Mouse (Mus musculus): ENCODE measurements around the gene Thap8. TPM values are rescaled to one million over a fixed set of nuclear protein-coding genes. Genes with fewer than 3 reads are reported as not detected.

Gene Thap8
- polyA plus RNA-seq, 1 experiment from 2014 or later, result 0.58 TPM

DNA sequence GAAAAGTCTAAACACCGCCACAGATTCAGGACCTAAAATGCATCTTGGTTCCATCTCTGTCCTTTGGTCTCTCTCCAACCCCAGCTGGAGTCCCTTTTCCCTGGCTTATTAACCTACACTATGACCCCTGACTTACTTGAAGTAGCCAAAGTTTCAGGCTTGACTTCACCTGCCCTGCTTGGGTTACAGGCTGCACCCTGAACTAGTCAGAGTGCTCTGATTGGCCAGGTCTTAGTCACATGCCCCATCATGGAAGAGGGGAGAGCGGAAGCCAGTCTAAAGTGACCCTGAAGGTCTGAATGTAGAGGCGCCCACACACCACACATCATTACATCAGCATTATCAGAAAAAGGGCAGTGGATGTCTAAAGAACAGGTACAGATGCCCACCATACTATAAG, 38.2 kb downstream of the Thap8 start:
- Histone ChIP-seq H3K4me1 (ENCODE audit: control insufficient read depth, insufficient read depth, low read length) (peaks cover 12% of the 10 kb centered on the region; the same call in 1 of the 2 replicates), H3K36me3 (ENCODE audit: control insufficient read depth, insufficient read depth, low read length) (peaks cover 3% of the 10 kb centered on the region; the same call in 1 of the 2 replicates), H3K9ac (replicated peaks; ENCODE audit: low read length) (no peak overlapping the region), H3K27ac (replicated peaks; ENCODE audit: low read depth, low read length) (no peak overlapping the region), H3K4me3 (replicated peaks; ENCODE audit: low read depth, low read length) (no peak overlapping the region), H3K4me2 (ENCODE audit: low read length) (no peak overlapping the region), H3K9me3 (ENCODE audit: control insufficient read depth, low read length) (no peaks in the 10 kb centered on the region), H3K27me3 (ENCODE audit: control insufficient read depth, insufficient read depth, low read length) (no peaks in the 10 kb centered on the region)
- no peak for DNase-seq
- 86% methylated on average over 3 of the region's 3 CpGs for WGBS
- ATAC-seq (ENCODE audit: low FRiP score, low TSS enrichment), result no peak

GRCm38 (mm10) chr7:30320946-30321345, 41.1 kb downstream of the Thap8 start:
- Histone ChIP-seq H3K27me3 (ENCODE audit: control insufficient read depth, insufficient read depth, low read length) (no peaks in the 10 kb centered on the region), H3K36me3 (ENCODE audit: control insufficient read depth, insufficient read depth, low read length) (no peaks in the 10 kb centered on the region; the same call in 1 of the 2 replicates), H3K27ac (replicated peaks; ENCODE audit: low read depth, low read length) (no peak overlapping the region), H3K9me3 (ENCODE audit: control insufficient read depth, low read length) (peaks cover 4% of the 10 kb centered on the region; the same call in 1 of the 2 replicates), H3K4me2 (ENCODE audit: low read length) (peak overlapping the region; percentile 75), H3K4me3 (replicated peaks; ENCODE audit: low read depth, low read length) (peak overlapping the region; percentile 84), H3K9ac (replicated peaks; ENCODE audit: low read length) (no peak overlapping the region), H3K4me1 (ENCODE audit: control insufficient read depth, insufficient read depth, low read length) (peaks cover 12% of the 10 kb centered on the region; the same call in 1 of the 2 replicates)
- no peak for ATAC-seq (ENCODE audit: low FRiP score, low TSS enrichment)
- WGBS, result 77% methylated on average over 2 of the region's 2 CpGs
- no peak for DNase-seq

DNA sequence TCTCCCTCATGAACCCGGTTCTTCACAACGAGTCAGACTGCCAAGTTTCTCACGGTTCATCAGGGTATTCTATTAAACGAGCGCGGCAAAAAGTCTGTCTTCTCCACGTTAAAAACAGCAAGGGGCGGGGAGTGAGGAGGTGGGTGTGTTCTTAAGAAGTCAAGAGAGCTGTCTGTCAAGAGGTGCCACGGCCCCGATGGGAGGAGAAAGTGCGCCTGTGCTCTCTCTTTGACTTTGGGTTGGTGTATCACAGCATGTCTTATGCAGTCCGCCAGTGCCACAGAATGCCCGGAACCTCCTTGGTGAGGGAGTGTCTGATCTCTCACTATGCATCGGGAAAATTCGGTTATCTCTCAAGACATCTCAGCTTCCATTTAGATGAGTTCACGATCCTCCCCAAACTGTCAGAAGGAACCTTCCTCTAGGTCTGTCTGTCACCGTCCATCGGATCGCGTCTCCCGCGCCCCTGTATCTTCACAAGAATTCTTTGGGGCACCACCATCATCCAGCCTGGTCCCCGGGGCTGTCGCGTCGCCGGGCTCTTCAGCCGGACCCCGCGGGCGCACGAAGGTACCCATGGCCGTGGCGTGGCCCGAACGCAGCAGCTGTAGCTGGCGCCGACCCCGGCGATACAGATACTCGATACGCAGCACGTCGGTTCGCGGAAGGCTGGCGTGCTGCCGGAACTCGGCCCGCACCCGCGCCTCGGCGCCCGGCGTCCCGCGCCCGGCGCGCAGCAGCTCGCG, 41.8 kb downstream of the Thap8 start, which contains the start of gene E130208F15Rik:
TSS of gene E130208F15Rik (plus strand) at position 202 of the 746 bp plus-strand sequence.
- DNase-seq (peak; percentile 65), ATAC-seq (ENCODE audit: low FRiP score, low TSS enrichment) (peak; percentile 59)
- H3K27me3 ChIP-seq (ENCODE audit: control insufficient read depth, insufficient read depth, low read length), result no peaks in the 10 kb centered on the region
- WGBS, result under 1% methylated on average over 63 of the region's 63 CpGs
- H3K4me3 ChIP-seq (replicated peaks; ENCODE audit: low read depth, low read length), result peak within 1 kb of the TSS; percentile 84
- H3K4me2 ChIP-seq (ENCODE audit: low read length), result peak within 1 kb of the TSS; percentile 75
- H3K4me1 ChIP-seq (ENCODE audit: control insufficient read depth, insufficient read depth, low read length), result peaks cover 12% of the 10 kb centered on the region; the same call in 1 of the 2 replicates
- H3K9ac ChIP-seq (replicated peaks; ENCODE audit: low read length), result peak within 1 kb of the TSS; percentile 91
- H3K27ac ChIP-seq (replicated peaks; ENCODE audit: low read depth, low read length), result peak within 1 kb of the TSS; percentile 83
- peaks cover 4% of the 10 kb centered on the region; the same call in 1 of the 2 replicates for H3K9me3 ChIP-seq (ENCODE audit: control insufficient read depth, low read length)
- no peaks in the 10 kb centered on the region; the same call in 1 of the 2 replicates for H3K36me3 ChIP-seq (ENCODE audit: control insufficient read depth, insufficient read depth, low read length)

GRCm38 (mm10) chr7:30322285-30322667, 42.4 kb downstream of the Thap8 start:
- peaks cover 4% of the 10 kb centered on the region; the same call in 1 of the 2 replicates for H3K9me3 ChIP-seq (ENCODE audit: control insufficient read depth, low read length)
- H3K9ac ChIP-seq (replicated peaks; ENCODE audit: low read length), result peak overlapping the region; percentile 91
- no peaks in the 10 kb centered on the region; the same call in 1 of the 2 replicates for H3K36me3 ChIP-seq (ENCODE audit: control insufficient read depth, insufficient read depth, low read length)
- peaks cover 12% of the 10 kb centered on the region; the same call in 1 of the 2 replicates for H3K4me1 ChIP-seq (ENCODE audit: control insufficient read depth, insufficient read depth, low read length)
- WGBS, result 1% methylated on average over 20 of the region's 20 CpGs
- peak overlapping the region; percentile 84 for H3K4me3 ChIP-seq (replicated peaks; ENCODE audit: low read depth, low read length)
- peak; percentile 97 for DNase-seq
- H3K27me3 ChIP-seq (ENCODE audit: control insufficient read depth, insufficient read depth, low read length), result no peaks in the 10 kb centered on the region
- H3K27ac ChIP-seq (replicated peaks; ENCODE audit: low read depth, low read length), result peak overlapping the region; percentile 83
- peak; percentile 99 for ATAC-seq (ENCODE audit: low FRiP score, low TSS enrichment)
- peak overlapping the region; percentile 75 for H3K4me2 ChIP-seq (ENCODE audit: low read length)

DNA sequence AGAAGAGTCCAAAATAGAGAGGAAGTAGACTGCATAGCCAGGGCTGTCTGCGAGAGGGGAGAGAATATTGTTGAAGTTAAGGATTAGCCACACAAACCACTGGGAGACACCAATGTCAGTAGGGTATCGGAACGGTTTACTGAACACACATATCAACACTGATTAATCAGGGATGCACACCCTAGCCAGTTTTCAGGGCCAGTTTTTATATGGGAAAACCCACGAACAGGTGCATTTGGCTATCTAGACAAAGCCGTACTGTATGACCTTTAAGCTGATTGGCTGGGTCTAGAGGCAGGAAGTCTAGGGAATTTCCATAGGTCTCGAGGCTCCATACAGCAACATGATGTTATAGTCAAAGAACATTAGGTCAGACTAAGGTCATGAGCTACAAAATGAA, 43.0 kb downstream of the Thap8 start:
- peaks cover 4% of the 10 kb centered on the region; the same call in 1 of the 2 replicates for H3K9me3 ChIP-seq (ENCODE audit: control insufficient read depth, low read length)
- peak overlapping the region; percentile 75 for H3K4me2 ChIP-seq (ENCODE audit: low read length)
- no peaks in the 10 kb centered on the region for H3K27me3 ChIP-seq (ENCODE audit: control insufficient read depth, insufficient read depth, low read length)
- no peak for DNase-seq
- no peaks in the 10 kb centered on the region; the same call in 1 of the 2 replicates for H3K36me3 ChIP-seq (ENCODE audit: control insufficient read depth, insufficient read depth, low read length)
- H3K27ac ChIP-seq (replicated peaks; ENCODE audit: low read depth, low read length), result no peak overlapping the region
- no peak for ATAC-seq (ENCODE audit: low FRiP score, low TSS enrichment)
- peaks cover 12% of the 10 kb centered on the region; the same call in 1 of the 2 replicates for H3K4me1 ChIP-seq (ENCODE audit: control insufficient read depth, insufficient read depth, low read length)
- 27% methylated on average over 6 of the region's 6 CpGs for WGBS
- peak overlapping the region; percentile 36; the same call in 1 of the 2 replicates for H3K9ac ChIP-seq (replicated peaks; ENCODE audit: low read length)
- H3K4me3 ChIP-seq (replicated peaks; ENCODE audit: low read depth, low read length), result peak overlapping the region; percentile 84

DNA sequence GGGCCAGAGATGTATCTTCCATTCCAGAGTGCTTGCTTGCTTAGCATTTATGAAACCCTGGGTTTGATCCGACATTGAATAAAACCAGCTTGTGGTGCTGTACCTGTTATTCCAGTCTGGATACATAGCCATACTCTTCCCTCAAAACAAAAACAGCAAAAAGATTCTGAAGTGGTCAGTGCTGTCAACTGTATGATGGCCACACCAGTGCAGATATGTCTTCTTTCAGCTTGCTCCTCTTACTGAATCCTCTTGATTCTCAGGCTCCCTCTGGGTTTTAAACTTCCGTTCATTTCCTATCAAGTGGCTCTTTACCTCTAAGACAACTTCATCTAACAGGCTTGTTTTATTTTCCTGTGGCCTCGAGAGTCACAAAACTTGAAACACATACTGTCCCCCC, 43.9 kb downstream of the Thap8 start, which contains the start of gene Sdhaf1:
TSS of gene Sdhaf1 (minus strand) at position 101 of the 400 bp plus-strand sequence.
- Histone ChIP-seq H3K27ac (replicated peaks; ENCODE audit: low read depth, low read length) (no peak within 1 kb of the TSS), H3K4me1 (ENCODE audit: control insufficient read depth, insufficient read depth, low read length) (peaks cover 12% of the 10 kb centered on the region; the same call in 1 of the 2 replicates), H3K9me3 (ENCODE audit: control insufficient read depth, low read length) (peaks cover 4% of the 10 kb centered on the region; the same call in 1 of the 2 replicates), H3K4me3 (replicated peaks; ENCODE audit: low read depth, low read length) (peak within 1 kb of the TSS; percentile 84), H3K9ac (replicated peaks; ENCODE audit: low read length) (no peak within 1 kb of the TSS; the same call in 1 of the 2 replicates), H3K36me3 (ENCODE audit: control insufficient read depth, insufficient read depth, low read length) (no peaks in the 10 kb centered on the region; the same call in 1 of the 2 replicates), H3K4me2 (ENCODE audit: low read length) (peak within 1 kb of the TSS; percentile 75), H3K27me3 (ENCODE audit: control insufficient read depth, insufficient read depth, low read length) (no peaks in the 10 kb centered on the region)
- DNase-seq, result no peak
- 79% methylated on average over 3 of the region's 3 CpGs for WGBS
- ATAC-seq (ENCODE audit: low FRiP score, low TSS enrichment), result no peak

DNA sequence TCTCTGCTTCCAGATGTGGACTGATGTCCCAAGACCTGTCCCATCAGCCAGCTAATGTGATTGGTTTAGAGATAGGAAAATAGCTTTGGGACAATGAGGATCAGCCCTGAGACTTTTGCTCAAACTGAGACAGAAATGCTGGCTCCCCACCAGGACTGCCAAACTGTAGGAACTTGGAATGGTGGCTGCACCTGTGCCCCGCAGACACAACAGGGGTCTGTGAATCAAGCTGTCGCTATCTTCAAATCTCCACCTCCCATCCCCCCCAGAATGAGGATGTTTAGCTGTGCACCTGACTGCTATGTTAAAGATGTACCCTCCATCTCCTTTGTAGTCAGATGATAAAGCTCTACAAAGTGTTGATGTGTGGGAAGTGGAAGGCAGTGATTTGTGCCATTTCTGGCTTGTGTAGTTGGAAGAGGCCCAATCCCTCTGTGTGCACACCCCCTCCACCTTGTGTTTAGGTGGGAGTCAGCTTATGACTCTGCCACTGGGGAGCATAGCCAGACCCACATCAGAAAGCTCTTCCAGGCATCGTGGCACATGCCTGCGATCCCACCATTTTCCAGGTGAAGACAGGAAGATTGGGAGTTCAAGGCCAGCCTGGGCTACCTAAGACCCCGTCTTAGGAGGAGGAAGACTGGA, 44.5 kb downstream of the Thap8 start:
- no peak overlapping the region for H3K9ac ChIP-seq (replicated peaks; ENCODE audit: low read length)
- DNase-seq (no peak), ATAC-seq (ENCODE audit: low FRiP score, low TSS enrichment) (no peak)

DNA sequence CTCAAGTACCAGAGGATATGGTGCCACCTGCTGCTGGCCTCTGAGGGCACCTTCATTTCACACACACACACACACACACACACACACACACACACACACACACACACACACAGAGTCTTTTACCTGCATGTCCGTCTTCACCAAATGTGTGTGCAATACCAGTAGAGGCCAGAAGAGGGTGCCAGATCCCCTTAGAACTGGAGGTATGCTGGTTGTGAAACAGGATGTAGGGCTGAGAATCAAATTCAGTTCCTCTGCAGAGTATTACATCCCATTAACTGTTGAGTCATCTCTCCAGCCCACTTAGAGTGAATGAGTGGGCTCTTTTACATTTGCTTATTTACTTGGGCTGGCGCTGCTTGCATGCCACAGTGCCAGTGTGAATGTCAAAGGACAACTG, 45.5 kb downstream of the Thap8 start:
- Histone ChIP-seq H3K27ac (replicated peaks; ENCODE audit: low read depth, low read length) (no peak overlapping the region), H3K9me3 (ENCODE audit: control insufficient read depth, low read length) (peaks cover 4% of the 10 kb centered on the region; the same call in 1 of the 2 replicates), H3K9ac (replicated peaks; ENCODE audit: low read length) (no peak overlapping the region), H3K4me3 (replicated peaks; ENCODE audit: low read depth, low read length) (no peak overlapping the region), H3K4me2 (ENCODE audit: low read length) (no peak overlapping the region), H3K4me1 (ENCODE audit: control insufficient read depth, insufficient read depth, low read length) (peaks cover 12% of the 10 kb centered on the region; the same call in 1 of the 2 replicates), H3K27me3 (ENCODE audit: control insufficient read depth, insufficient read depth, low read length) (no peaks in the 10 kb centered on the region), H3K36me3 (ENCODE audit: control insufficient read depth, insufficient read depth, low read length) (no peaks in the 10 kb centered on the region)
- DNase-seq (peak; percentile 41), ATAC-seq (ENCODE audit: low FRiP score, low TSS enrichment) (no peak)
- WGBS, result 35% methylated on average over 2 of the region's 2 CpGs

More for the DNA sequence above, 44.5 kb downstream of the Thap8 start:
- Histone ChIP-seq H3K4me3 (replicated peaks; ENCODE audit: low read depth, low read length) (no peak overlapping the region), H3K27ac (replicated peaks; ENCODE audit: low read depth, low read length) (no peak overlapping the region), H3K4me2 (ENCODE audit: low read length) (no peak overlapping the region), H3K27me3 (ENCODE audit: control insufficient read depth, insufficient read depth, low read length) (no peaks in the 10 kb centered on the region), H3K4me1 (ENCODE audit: control insufficient read depth, insufficient read depth, low read length) (peaks cover 12% of the 10 kb centered on the region; the same call in 1 of the 2 replicates), H3K9me3 (ENCODE audit: control insufficient read depth, low read length) (peaks cover 4% of the 10 kb centered on the region; the same call in 1 of the 2 replicates), H3K36me3 (ENCODE audit: control insufficient read depth, insufficient read depth, low read length) (no peaks in the 10 kb centered on the region)
- 81% methylated on average over 5 of the region's 5 CpGs for WGBS

Data from midbrain, embryonic 14.5 days (tissue).